Mouse (Mus musculus): Measurements from ENCODE around the gene Flot2.
A peak's percentile ranks its signal among the peaks of the same experiment; 100 is the strongest.

Gene Flot2

GRCm38 (mm10) chr11:78065906-78066305 lies 28.2 kb downstream of the Flot2 start:
- no peak for DNase-seq

GRCm38 (mm10) chr11:78066641-78067040 lies 28.9 kb downstream of the Flot2 start:
- no peak for DNase-seq

DNA sequence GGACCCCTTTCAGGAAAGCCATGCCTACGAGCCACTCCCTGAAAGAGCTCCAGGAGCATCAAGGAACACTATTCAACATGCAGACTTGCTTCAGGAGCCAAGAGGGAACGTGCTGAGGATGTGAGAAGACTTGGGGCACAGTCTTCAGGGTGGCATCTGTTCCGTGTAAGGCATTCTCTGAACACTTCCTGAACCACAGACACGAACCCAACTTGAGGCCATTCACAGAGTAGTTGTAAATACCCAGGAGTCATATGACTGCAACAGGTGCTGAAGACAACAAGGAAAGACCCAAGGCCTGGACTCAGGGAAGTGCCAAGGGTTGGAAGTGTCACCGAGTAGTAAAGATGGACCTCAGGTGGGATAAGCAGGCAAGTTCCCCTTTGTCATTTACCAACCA lies 29.8 kb downstream of the Flot2 start:
- no peak for DNase-seq

GRCm38 (mm10) chr11:78069130-78069529 lies 31.4 kb downstream of the Flot2 start:
- no peak for DNase-seq

GRCm38 (mm10) chr11:78069646-78070045 lies 31.9 kb downstream of the Flot2 start:
- no peak for DNase-seq

- DNase-seq: no peak
Measured at GRCm38 (mm10) chr11:78071938-78072337, 34.2 kb downstream of the Flot2 start.

DNA sequence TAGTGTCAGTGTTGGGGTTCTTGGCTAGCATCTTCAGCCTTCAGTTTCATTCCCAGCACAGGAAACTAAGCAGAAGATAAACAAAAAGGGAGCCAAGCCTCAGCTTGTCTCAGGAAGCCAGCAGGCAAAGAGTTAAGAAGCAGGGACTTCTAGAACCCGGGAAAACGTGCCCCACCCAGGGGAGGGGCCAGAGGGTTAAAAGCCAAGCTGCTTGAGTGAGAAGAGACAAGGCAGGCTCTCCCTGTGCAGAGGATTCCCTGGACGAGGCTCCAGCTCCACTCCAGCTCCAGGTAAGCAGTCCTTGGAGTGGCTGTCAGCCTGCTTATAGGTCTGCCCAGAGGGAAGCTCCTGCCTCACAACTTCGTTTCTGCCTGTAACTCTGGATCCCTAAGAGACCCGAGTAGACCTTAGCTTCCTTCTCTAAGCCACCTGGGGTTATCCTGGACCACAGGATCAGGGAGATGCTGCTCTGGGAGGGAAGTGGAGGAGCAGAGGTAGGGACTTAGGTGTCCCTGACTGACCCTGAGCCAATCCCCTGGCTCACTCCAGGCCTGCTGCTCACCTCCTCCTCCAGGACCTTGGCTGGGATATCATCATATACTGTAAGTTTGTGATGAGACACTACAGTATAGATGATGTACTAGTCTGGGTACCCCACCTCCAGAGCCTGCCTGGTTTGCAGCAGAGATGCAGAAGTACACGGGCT lies 34.8 kb downstream of the Flot2 start:
- DNase-seq: no peak

GRCm38 (mm10) chr11:78073577-78074276 lies 36.0 kb downstream of the Flot2 start:
- DNase-seq: no peak

- DNase-seq: no peak
Measured at GRCm38 (mm10) chr11:78074277-78074652, 36.5 kb downstream of the Flot2 start.

GRCm38 (mm10) chr11:78074666-78075065 lies 36.9 kb downstream of the Flot2 start:
- DNase-seq: no peak

GRCm38 (mm10) chr11:78079961-78080921 lies 42.5 kb downstream of the Flot2 start, which contains the start of gene Eral1:
Gene Eral1 (minus strand): TSS chr11:78080383.
- peak; percentile 87 to 88 for DNase-seq

DNA sequence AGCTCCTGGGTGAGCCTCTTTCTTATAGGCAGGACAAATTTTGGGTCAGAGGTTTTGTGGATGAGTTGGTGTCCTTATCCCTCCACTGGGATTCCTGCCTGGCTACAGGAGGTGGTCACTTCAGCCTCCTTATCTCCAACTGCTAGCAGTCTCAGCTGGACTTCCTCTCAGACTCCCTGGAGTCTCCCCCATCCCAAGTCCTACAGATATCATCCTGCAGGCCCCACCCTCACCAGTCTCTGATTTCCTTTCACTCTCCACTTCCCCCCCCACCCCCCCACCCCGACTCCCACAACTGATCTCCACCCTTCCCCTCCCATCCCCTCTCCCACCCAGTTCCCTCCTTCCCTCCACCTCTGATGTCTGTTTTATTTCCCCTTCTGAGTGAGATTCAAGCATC lies 45.9 kb downstream of the Flot2 start:
- DNase-seq: no peak

DNA sequence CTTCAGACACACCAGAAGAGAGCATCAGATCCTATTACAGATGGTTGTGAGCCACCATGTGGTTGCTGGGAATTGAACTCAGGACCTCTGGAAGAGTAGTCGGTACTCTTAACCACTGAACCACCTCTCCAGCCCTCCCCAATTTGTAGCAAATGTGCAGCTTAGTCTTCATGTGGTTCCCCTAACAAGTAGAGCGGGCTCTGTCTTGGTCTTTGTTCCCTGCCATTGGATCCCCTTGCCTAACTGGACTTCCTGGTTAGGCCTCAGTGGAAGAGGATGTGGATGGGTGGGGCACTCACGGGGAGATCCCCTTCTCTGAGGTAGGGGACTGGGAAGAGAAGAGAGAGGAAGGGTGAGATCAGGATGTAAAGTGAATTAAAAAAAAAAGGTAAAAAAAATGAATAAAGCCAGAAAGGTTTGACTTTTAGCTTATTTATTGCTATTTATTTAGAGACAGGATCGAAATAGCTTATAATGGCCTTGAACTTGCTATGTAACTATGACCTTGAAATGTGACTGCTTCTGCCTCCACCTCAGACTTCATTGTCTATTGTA lies 49.3 kb downstream of the Flot2 start:
- DNase-seq: no peak

- no peak for DNase-seq
Measured at GRCm38 (mm10) chr11:78087756-78088281, 50.1 kb downstream of the Flot2 start.

DNA sequence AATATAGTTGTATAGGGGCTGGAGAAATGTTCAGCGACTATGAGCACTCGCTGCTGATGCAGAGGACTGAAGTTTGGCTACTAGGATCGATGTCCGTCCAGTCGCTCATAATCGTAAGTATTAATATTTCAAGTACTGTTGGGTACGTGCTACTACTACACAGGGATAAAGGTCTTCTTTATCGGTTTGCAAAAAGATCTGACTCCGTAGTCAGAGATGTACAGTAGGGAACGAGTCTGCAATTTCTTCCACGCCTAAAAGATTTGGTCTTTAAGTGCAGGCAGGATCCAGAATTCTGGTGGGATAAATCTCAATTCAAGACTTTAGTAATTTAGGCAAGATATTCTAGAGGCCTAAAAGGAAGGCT lies 56.4 kb downstream of the Flot2 start:
- no peak for DNase-seq

DNA sequence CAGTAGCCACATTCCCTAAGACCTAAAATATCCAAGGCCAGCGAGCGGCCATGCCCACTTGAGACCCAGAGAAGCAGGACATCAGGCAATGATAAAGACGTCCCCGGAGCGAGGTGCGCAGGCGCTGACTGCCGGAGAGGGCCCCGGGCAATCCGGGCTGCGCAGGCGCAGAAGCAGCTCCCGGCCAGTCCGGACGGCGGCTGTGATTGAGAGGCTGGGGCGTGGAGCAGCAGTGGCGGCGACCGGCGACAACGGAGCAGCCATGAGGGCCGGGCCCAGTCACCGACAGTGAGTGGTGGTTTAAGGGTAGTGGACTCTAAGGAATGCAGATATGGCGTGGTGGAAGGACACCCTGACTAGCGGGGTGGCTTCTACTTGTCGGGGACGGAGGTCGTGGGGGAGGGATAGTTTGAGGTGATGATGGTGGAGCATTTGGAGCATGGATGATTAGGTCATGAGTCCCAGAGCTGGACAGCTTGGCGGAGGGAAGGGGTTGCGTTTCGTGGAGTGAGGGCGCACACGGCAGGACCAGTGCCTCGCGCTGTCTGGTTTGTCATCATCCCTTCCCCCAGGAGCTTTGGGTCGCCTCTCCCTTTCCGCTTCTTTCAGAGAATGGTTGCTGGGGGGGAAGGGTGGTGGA lies 56.9 kb downstream of the Flot2 start, which contains the start of gene Fam222b:
Gene Fam222b, plus strand, starts transcription at position 157 of the 640 bp plus-strand sequence.
- peak; percentile 90 to 94 for DNase-seq

DNA sequence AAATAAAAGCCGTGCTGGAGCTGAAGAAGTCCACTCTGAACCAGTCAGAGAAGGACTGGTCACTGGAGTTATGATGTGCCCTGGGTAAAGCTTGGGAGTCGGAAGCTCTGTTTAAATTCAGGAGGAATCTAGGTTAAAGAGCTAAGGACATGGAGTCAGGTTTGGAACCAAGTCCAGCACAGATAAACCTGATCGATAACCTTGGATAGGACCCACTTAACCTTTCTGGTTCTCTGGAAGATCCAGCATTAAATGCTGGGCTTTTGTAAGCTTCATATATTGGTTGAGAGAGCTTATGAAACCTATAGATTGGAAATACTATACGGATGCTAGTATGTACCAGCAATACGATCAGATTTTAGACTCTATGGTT lies 57.4 kb downstream of the Flot2 start:
- no peak for DNase-seq

- DNase-seq: no peak
Measured at GRCm38 (mm10) chr11:78097077-78097476, 59.3 kb downstream of the Flot2 start.

DNA sequence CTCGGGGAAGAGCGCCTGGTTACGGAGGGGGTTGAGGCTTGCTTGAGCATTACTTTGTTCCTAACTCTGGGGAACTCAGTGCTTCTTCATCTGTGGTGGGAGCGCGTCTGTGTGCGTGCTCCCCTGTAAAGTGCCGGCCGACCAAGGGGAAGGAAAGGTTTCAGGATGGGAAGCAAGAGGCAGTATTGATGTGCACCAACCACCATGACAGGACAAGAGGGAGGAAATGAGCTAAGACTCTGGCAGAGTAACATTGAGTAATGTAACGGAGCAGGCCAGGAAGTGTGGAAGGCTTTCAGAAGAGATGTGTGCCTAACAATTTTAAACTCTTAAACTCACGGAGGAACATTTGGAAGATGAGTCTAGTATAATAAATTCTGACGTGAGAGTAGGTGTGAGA lies 63.0 kb downstream of the Flot2 start:
- DNase-seq: no peak

GRCm38 (mm10) chr11:78102142-78102541 lies 64.4 kb downstream of the Flot2 start:
- no peak for DNase-seq

GRCm38 (mm10) chr11:78102958-78103747 lies 65.4 kb downstream of the Flot2 start:
- DNase-seq: no peak

All from cerebellum, postnatal 36 days (tissue).